Mouse (Mus musculus) ES-Bruce4 (cell line): ENCODE measurements at regions not wholly inside any gene's neighbourhood (a gene's known extent, or its start where the extent isn't known, plus 50 kb on each side); places are given as distances from the start of the nearest gene placed in this dataset.
A peak's percentile ranks its signal among the peaks of the same experiment; 100 is the strongest.

Experiments used
- H3K27ac ChIP-seq: 2 replicates; pipeline ENCODE4 v1.5.1; 2012; ENCODE audit warnings: low read length, inconsistent platforms; ENCODE audit not compliant: insufficient read depth
- H3K27me3 ChIP-seq: 2 replicates; pipeline ENCODE4 v1.6.1; 2012; ENCODE audit warnings: mild to moderate bottlenecking, low read length, inconsistent platforms; ENCODE audit not compliant: control insufficient read depth, poor library complexity, insufficient read depth, severe bottlenecking
- H3K36me3 ChIP-seq: 2 replicates; pipeline ENCODE4 v1.6.1; 2012; ENCODE audit warnings: inconsistent platforms, mild to moderate bottlenecking, low read length, moderate library complexity; ENCODE audit not compliant: control insufficient read depth, poor library complexity, insufficient read depth, severe bottlenecking
- H3K4me1 ChIP-seq: one replicate; pipeline ENCODE4 v1.8.1; 2011; ENCODE audit warnings: low read length; ENCODE audit not compliant: control insufficient read depth, insufficient read depth
- H3K4me3 ChIP-seq: 2 replicates; pipeline ENCODE4 v1.5.1; 2011; ENCODE audit warnings: low read depth, mild to moderate bottlenecking, low read length
- H3K9ac ChIP-seq: 2 replicates; pipeline ENCODE4 v1.6.1; 2012; ENCODE audit warnings: low read depth, mild to moderate bottlenecking, inconsistent platforms; ENCODE audit not compliant: poor library complexity, severe bottlenecking
- H3K9me3 ChIP-seq: replicated peaks from 2 replicates; pipeline ENCODE4 v1.6.1; 2012; ENCODE audit warnings: mild to moderate bottlenecking, low read length, inconsistent platforms; ENCODE audit not compliant: control insufficient read depth, poor library complexity, insufficient read depth, severe bottlenecking
- CTCF ChIP-seq: IDR thresholded peaks from one replicate; pipeline ENCODE4 v1.8.1; 2011; ENCODE audit warnings: low read depth, low read length
- EP300 ChIP-seq: IDR thresholded peaks from 2 replicates; pipeline ENCODE4 v1.6.1; 2011; ENCODE audit warnings: low read depth, low read length; ENCODE audit not compliant: insufficient read depth
- POLR2A ChIP-seq: IDR thresholded peaks from one replicate; pipeline ENCODE4 v1.8.1; 2011; ENCODE audit warnings: low read length; ENCODE audit not compliant: insufficient read depth

- no peak overlapping the region for H3K27ac ChIP-seq
- H3K4me1 ChIP-seq = no peaks in the 10 kb centered on the region
- H3K36me3 ChIP-seq = no peaks in the 10 kb centered on the region
- TF ChIP-seq EP300 (no peak), CTCF (peak; percentile 63)
- H3K9ac ChIP-seq = no peak overlapping the region
- no peaks in the 10 kb centered on the region for H3K27me3 ChIP-seq
- H3K9me3 ChIP-seq = no peaks in the 10 kb centered on the region
- no peak overlapping the region for H3K4me3 ChIP-seq
Measured at GRCm38 (mm10) chr9:88073165-88073564, 253.8 kb upstream of the Nt5e start.

DNA sequence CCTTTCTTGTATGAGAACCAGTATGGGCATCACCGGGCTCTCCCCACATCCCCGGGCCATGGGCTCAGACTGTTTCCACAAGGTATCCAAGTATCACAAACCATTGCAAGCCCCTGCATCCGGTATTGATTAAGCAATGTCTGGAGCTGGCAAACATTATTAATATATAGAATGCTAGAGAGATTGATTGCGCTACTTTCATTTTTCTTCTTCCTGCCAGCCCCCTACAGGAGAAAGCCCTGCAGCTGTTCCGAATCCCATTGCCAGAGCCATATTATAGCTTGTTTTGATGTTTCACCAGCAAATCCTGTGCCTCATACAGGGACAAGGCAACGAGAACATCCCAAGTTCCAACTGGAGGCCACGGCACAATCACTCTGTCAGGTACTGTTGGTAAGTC is 253.4 kb upstream of the Nt5e start:
- TF ChIP-seq EP300 (no peak), CTCF (no peak), POLR2A (no peak)
- no peaks in the 10 kb centered on the region for H3K4me1 ChIP-seq
- H3K4me3 ChIP-seq = no peak overlapping the region
- no peak overlapping the region for H3K27ac ChIP-seq
- no peaks in the 10 kb centered on the region for H3K27me3 ChIP-seq
- no peaks in the 10 kb centered on the region for H3K36me3 ChIP-seq
- no peak overlapping the region for H3K9ac ChIP-seq
- H3K9me3 ChIP-seq = no peaks in the 10 kb centered on the region

- Histone ChIP-seq H3K4me1 (no peaks in the 10 kb centered on the region), H3K27ac (no peak overlapping the region), H3K36me3 (no peaks in the 10 kb centered on the region), H3K4me3 (no peak overlapping the region), H3K9ac (no peak overlapping the region), H3K9me3 (no peaks in the 10 kb centered on the region), H3K27me3 (no peaks in the 10 kb centered on the region)
- TF ChIP-seq EP300 = no peak
- TF ChIP-seq CTCF = no peak
- TF ChIP-seq POLR2A = no peak
Measured at GRCm38 (mm10) chr9:88082931-88083479, 244.0 kb upstream of the Nt5e start.

DNA sequence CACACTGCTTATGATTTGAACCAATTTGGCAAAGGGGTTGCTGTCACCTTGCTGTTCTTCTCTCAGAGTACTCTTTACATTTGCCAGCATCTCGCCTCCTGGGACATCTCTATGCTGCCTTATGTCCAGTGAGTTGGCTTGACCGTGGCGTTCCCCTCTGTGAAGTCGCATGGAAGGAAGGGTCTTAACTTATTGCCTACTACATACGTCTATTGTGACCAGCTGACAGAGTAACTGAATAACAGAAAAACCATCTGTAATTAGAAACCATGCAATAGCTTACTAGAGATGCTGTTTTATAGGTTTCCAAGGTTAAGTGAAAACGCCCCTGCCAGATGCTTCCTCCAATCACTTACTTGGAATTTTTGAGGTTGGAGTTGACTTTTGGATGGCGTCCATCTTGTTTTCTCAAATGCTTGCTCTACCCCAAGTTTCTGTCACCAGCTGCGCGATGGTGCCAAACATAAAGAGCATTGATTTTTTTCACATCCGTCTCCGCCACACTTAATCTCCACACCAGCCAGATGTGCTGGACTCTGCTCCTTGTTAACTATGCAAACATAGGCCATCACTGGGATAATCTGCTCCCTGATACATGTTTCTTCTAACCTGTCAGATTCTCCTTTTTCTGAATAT is 241.7 kb upstream of the Nt5e start:
- H3K36me3 ChIP-seq = no peaks in the 10 kb centered on the region
- no peak overlapping the region for H3K4me3 ChIP-seq
- no peak overlapping the region for H3K27ac ChIP-seq
- no peaks in the 10 kb centered on the region for H3K4me1 ChIP-seq
- no peak overlapping the region for H3K9ac ChIP-seq
- TF ChIP-seq CTCF (no peak), POLR2A (no peak), EP300 (no peak)
- H3K9me3 ChIP-seq = no peaks in the 10 kb centered on the region
- H3K27me3 ChIP-seq = no peaks in the 10 kb centered on the region

GRCm38 (mm10) chr9:88085866-88086265 is 241.1 kb upstream of the Nt5e start:
- Histone ChIP-seq H3K9ac (no peak overlapping the region), H3K36me3 (no peaks in the 10 kb centered on the region), H3K4me3 (no peak overlapping the region), H3K4me1 (no peaks in the 10 kb centered on the region), H3K9me3 (no peaks in the 10 kb centered on the region), H3K27ac (no peak overlapping the region), H3K27me3 (no peaks in the 10 kb centered on the region)
- no peak for TF ChIP-seq POLR2A
- no peak for TF ChIP-seq CTCF
- no peak for TF ChIP-seq EP300

- no peak for TF ChIP-seq EP300
- no peak for TF ChIP-seq POLR2A
- no peak for TF ChIP-seq CTCF
Measured at GRCm38 (mm10) chr9:88091781-88092527, 235.0 kb upstream of the Nt5e start.

More at GRCm38 (mm10) chr9:88091781-88092527, 235.0 kb upstream of the Nt5e start:
- Histone ChIP-seq H3K36me3 (no peaks in the 10 kb centered on the region), H3K27ac (no peak overlapping the region), H3K27me3 (no peaks in the 10 kb centered on the region), H3K4me3 (no peak overlapping the region), H3K4me1 (no peaks in the 10 kb centered on the region), H3K9ac (no peak overlapping the region), H3K9me3 (no peaks in the 10 kb centered on the region)
